Mouse (Mus musculus) small intestine, adult 2 months (tissue): ENCODE data around the gene Smurf2.

Experiments
- CTCF ChIP-seq: fragments of 200-500 bp; IDR thresholded peaks from 2 replicates; pipeline ENCODE4 v1.5.1; 2012; ENCODE audit warnings: low read depth, mild to moderate bottlenecking, control low read depth, inconsistent platforms, low read length, moderate library complexity, mixed read lengths; ENCODE audit not compliant: insufficient replicate concordance, insufficient read length; ENCODE audit errors: extremely low read depth
- POLR2A ChIP-seq: fragments of 200-500 bp; IDR thresholded peaks from 2 replicates; pipeline ENCODE4 v1.6.1; 2012; ENCODE audit warnings: low read depth, mild to moderate bottlenecking, control low read depth, inconsistent platforms, low read length, moderate library complexity

DNA sequence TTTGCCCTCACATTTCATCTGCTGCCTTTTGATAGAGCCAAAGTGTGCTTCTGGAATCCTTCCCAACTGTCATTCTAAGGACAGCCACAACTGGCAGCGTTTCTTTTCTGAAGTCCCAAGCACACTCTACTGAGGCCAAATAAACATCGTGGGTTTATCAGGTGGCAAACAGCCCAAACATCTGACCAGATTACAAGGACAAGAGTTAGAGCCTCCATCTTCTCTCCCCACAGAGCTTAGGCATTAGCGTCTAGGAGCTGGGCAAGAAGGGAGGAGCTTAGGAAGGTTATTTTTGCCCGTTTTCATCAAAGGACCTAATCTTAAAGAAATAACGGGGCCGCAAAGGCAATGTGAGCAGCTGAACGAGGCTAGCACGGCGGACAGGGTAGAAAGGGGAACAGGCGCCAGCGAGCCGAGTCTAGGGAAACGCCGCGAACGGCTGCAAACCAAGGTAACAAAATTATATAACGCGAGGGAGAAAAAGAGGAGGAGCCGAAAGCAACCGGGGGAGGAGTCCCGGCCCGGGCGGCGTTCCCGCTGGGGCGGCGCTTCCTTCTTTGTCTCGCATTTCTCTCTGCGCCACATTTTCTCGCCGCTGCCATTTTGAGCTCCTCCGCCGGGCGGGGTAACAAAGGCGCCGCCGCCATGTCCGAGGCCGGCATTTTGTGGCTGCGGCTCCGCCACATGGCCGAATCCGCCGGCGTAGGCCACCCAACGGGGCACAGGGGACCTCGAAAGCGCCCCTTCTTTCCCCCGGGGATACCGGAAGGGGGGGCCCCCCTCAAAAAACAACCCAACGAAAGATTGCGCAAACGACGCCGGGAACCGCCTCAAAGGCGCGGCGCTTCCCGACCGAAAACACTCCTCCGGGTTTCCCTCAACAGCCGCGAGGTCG, 133.1 kb downstream of the Smurf2 start:
- TF ChIP-seq CTCF (no peak), POLR2A (peak; percentile 64; the same call in 1 of the 2 replicates)
